Mouse (Mus musculus) lung, adult 18-20 months (tissue): ENCODE data around the gene Trappc6a.
A peak's percentile ranks its signal among the peaks of the same experiment; 100 is the strongest.

Experiments
- DNase-seq, 2 experiments: peaks; one replicate each; pipeline ENCODE4 v3.0.0; 2022; ENCODE audit warnings: mixed read lengths in 2 of 2

Trappc6a gene

GRCm38 (mm10) chr7:19561765-19562642 is 53.8 kb downstream of the Trappc6a start:
- DNase-seq, result peak; percentile 86 to 89

- peak in 1 of 2 experiments; percentile 42 for DNase-seq
Observed at GRCm38 (mm10) chr7:19562643-19563410, 54.6 kb downstream of the Trappc6a start, which contains the start of gene Ppp1r37. Ppp1r37 (minus strand) TSS chr7:19563076.

GRCm38 (mm10) chr7:19563884-19564283 is 55.7 kb downstream of the Trappc6a start:
- DNase-seq, result no peak

- DNase-seq, result no peak
Observed at GRCm38 (mm10) chr7:19564455-19564854, 56.3 kb downstream of the Trappc6a start.
